Mouse (Mus musculus): ENCODE results near the gene Car5a.

DNA sequence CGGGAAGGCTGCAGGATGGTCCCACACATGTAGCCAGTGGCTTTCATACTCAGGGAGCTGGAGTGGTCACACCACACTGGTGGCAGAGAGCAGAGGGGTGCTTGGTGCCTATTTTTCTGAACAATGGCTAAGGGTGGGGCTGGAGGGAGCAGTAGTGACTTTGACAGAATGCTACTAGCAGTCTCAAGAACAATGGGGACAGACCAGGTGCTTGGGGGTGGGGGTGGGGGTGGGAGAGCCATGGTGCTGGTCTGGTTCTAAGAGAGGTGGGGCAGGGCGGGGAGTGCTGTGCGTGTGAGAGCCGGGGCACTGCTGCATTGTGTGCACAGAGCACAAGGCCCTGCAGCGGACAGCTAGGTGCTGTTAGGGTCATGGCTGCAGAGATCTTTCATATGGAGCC, 62.8 kb downstream of the Car5a start:
- TF ChIP-seq GATA1 (IDR thresholded peaks at IDR 0.05; ENCODE audit: low read length) (no peak), TAL1 (IDR thresholded peaks at IDR 0.05; ENCODE audit: low read length) (no peak)

All from erythroblast, embryonic 14.5 days (primary cell).